In the genomic region with DNA sequence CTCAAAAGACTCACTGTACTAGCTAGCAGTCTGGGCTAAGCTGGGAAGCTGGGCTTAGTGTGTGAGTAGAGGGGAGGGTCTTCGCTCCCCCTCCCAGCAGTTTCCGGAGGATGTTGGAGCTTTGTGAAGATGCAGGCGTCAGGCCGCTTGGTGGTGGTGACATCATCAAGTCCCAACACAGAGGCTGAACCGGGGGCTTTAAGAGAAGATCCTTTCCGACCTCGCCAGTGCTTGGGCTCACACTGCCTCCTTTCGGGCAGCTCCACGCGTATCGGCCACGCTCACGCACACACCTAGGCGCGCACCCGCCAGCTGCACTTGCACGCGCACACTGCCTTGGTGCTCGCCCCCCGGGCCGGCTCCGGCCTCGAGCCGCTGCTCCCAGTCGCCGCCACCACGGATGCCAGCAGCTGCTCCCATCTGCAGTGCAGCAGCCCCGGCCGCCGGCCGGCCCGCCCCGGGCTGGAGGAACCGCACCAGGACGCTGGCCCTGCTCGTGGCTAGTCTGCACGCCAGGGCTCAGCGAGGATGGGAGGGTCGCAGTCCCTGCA, we compare ENCODE assay signal across 8 mouse cellular contexts.
DNase-seq lines count a peak whose midpoint lies in the region; ATAC-seq and TF ChIP-seq lines count a peak whose summit lies in the region.

No protein-coding gene starts in this region.

- peak; percentile 85 for ATAC-seq in embryonic facial prominence, embryonic 12.5 days (ENCODE audit: insufficient number of reproducible peaks, insufficient read depth, low FRiP score, low TSS enrichment)
- ATAC-seq in heart, embryonic 14.5 days (ENCODE audit: insufficient number of reproducible peaks, insufficient read depth, low FRiP score, low read depth), result peak; percentile 72
- peak; percentile 84 for ATAC-seq in lung, embryonic 14.5 days (ENCODE audit: insufficient read depth)

- H3K9ac ChIP-seq in embryonic facial prominence, embryonic 12.5 days, result peak overlapping the region; percentile 89
- H3K9ac ChIP-seq in heart, embryonic 14.5 days (ENCODE audit: low read length), result peak overlapping the region; percentile 92
- H3K9ac ChIP-seq in lung, embryonic 14.5 days, result peak overlapping the region; percentile 83

- WGBS in embryonic facial prominence, embryonic 12.5 days, result under 1% methylated on average over 39 of the region's 39 CpGs
- WGBS in heart, embryonic 14.5 days, result 1% methylated on average over 39 of the region's 39 CpGs
- WGBS in lung, embryonic 14.5 days, result under 1% methylated on average over 39 of the region's 39 CpGs

- peak; percentile 66 for DNase-seq in CD4-positive, CD25-positive, alpha-beta regulatory T cell, adult 2 months (ENCODE audit: low read depth, low spot score)
- peak; percentile 87 for DNase-seq in adrenal gland, postnatal 14 days
- peak; percentile 70 to 72 for DNase-seq in layer of hippocampus, adult 2 months (ENCODE audit: low spot score in 2 of 2)
- peak; percentile 86 for DNase-seq in lung, embryonic 14.5 days
- peak; percentile 22 for DNase-seq in ovary, adult 18-20 months (ENCODE audit: low spot score)
- DNase-seq in thymus, postnatal 4 days, result peak; percentile 82

- peaks cover 59% of the 10 kb centered on the region for H3K4me1 ChIP-seq in embryonic facial prominence, embryonic 12.5 days
- peaks cover 37 to 75% of the 10 kb centered on the region in 2 experiments for H3K4me1 ChIP-seq in heart, embryonic 14.5 days (ENCODE audit: control insufficient read depth in 2 of 2, insufficient read depth in 2 of 2, low read length in 2 of 2)
- peaks cover 28% of the 10 kb centered on the region for H3K4me1 ChIP-seq in lung, embryonic 14.5 days (ENCODE audit: insufficient read depth)

- H3K4me2 ChIP-seq in embryonic facial prominence, embryonic 12.5 days (replicated peaks), result peak overlapping the region; percentile 87
- H3K4me2 ChIP-seq in heart, embryonic 14.5 days (ENCODE audit: low read length), result peak overlapping the region; percentile 91
- peak overlapping the region; percentile 89 for H3K4me2 ChIP-seq in lung, embryonic 14.5 days

- peak; percentile 48 for TF ChIP-seq CTCF in layer of hippocampus, adult 2 months (conservative IDR thresholded peaks at IDR 0.05)
- TF ChIP-seq CTCF in lung, embryonic 14.5 days (IDR thresholded peaks at IDR 0.05; ENCODE audit: low read depth), result peak; percentile 39; the same call in 1 of the 2 replicates

- H3K27ac ChIP-seq in embryonic facial prominence, embryonic 12.5 days, result peak overlapping the region; percentile 99
- peak overlapping the region; percentile 83 to 96 for H3K27ac ChIP-seq in heart, embryonic 14.5 days (replicated peaks in 1 of 2; ENCODE audit: control insufficient read depth in 1 of 2, insufficient read depth in 1 of 2, low read depth in 2 of 2, low read length in 2 of 2)
- H3K27ac ChIP-seq in layer of hippocampus, adult 2 months, result peak overlapping the region; percentile 93
- peak overlapping the region; percentile 96 for H3K27ac ChIP-seq in lung, embryonic 14.5 days (ENCODE audit: low read depth)

- no peaks in the 10 kb centered on the region for H3K36me3 ChIP-seq in embryonic facial prominence, embryonic 12.5 days
- H3K36me3 ChIP-seq in heart, embryonic 14.5 days (ENCODE audit: control insufficient read depth, insufficient read depth, low read length), result peaks cover 5% of the 10 kb centered on the region; the same call in 1 of the 2 replicates
- H3K36me3 ChIP-seq in lung, embryonic 14.5 days (ENCODE audit: insufficient read depth), result no peaks in the 10 kb centered on the region

- no peaks in the 10 kb centered on the region for H3K9me3 ChIP-seq in embryonic facial prominence, embryonic 12.5 days
- H3K9me3 ChIP-seq in heart, embryonic 14.5 days (ENCODE audit: control insufficient read depth, low read length), result no peaks in the 10 kb centered on the region
- no peaks in the 10 kb centered on the region for H3K9me3 ChIP-seq in lung, embryonic 14.5 days (ENCODE audit: low read depth, low read length)

- H3K27me3 ChIP-seq in embryonic facial prominence, embryonic 12.5 days, result no peaks in the 10 kb centered on the region
- H3K27me3 ChIP-seq in heart, embryonic 14.5 days (ENCODE audit: control insufficient read depth, insufficient read depth, low read length), result no peaks in the 10 kb centered on the region
- no peaks in the 10 kb centered on the region for H3K27me3 ChIP-seq in lung, embryonic 14.5 days (ENCODE audit: insufficient read depth, low read length)

- H3K4me3 ChIP-seq in embryonic facial prominence, embryonic 12.5 days, result peak overlapping the region; percentile 79
- peak overlapping the region; percentile 56 for H3K4me3 ChIP-seq in heart, embryonic 14.5 days (ENCODE audit: control insufficient read depth in 1 of 2, insufficient read depth in 1 of 2, low read depth in 1 of 2, low read length in 2 of 2)
- peak overlapping the region; percentile 82 for H3K4me3 ChIP-seq in layer of hippocampus, adult 2 months
- peak overlapping the region; percentile 59 for H3K4me3 ChIP-seq in lung, embryonic 14.5 days (ENCODE audit: low read depth, low read length)

Comparison
In these comparisons a context has a peak if more than half of its experiments do, and no peak if none do; other contexts are left out.
1. Peak in every context shown above with its lines: DNase-seq, ATAC-seq, H3K4me3 ChIP-seq and H3K27ac ChIP-seq.
2. DNase-seq: peak in every context shown above with its lines; median percentile 87 in adrenal gland, postnatal 14 days; 86 in lung, embryonic 14.5 days; 82 in thymus, postnatal 4 days; 71 in layer of hippocampus, adult 2 months; 66 in CD4-positive, CD25-positive, alpha-beta regulatory T cell, adult 2 months; 22 in ovary, adult 18-20 months.